Mouse (Mus musculus): ENCODE results near the gene Hoxb4.

DNA sequence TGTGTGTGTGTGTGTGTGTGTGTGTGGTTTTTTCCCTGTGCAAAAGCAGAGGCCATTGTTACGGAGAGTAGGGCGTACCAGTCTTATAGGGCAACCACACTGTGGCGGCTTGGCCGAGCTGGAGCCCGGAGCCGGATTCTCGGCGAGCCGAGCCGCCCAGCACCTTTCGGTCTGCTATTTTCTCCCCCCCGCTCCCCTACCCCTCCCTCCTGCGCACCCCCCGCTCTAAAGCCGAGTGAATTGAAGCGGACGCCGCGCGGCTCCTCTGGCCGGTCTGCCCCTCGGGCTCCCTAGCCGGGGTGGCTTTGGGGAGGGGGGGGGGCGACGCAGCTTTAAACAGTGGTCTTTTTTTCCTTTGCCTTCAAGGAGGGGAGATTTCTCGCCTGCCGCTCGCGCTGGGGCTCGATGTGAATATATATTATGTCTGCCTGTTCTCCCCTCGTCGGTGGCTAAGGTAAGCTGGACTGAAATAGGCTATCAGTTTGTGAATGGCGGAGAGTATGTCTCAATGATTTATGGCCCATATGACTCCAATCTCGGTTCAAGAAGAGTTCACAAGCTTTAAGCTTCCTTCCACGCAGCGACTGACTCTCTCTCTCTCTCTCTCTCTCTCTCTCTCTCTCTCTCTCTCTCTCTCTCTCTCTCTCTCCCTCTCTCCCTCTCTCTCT, 22.8 kb downstream of the Hoxb4 start:
- TF ChIP-seq CTCF (IDR thresholded peaks at IDR 0.05; ENCODE audit: low read depth, low read length) (no peak), POLR2A (IDR thresholded peaks at IDR 0.05; ENCODE audit: borderline replicate concordance, low read depth, low read length) (no peak)

Measured in bone marrow macrophage, adult 2 months (primary cell).